Mouse (Mus musculus): ENCODE results near the gene Abhd14b. TPM values are rescaled to one million over a fixed set of nuclear protein-coding genes. Genes with fewer than 3 reads are reported as not detected.

Gene Abhd14b
- polyA plus RNA-seq, 2 experiments: 44.6 to 54.5 TPM

- ATAC-seq (ENCODE audit: low FRiP score, low read depth) (peak; percentile 73), DNase-seq (ENCODE audit: low spot score) (peak; percentile 90)
- no peaks in the 10 kb centered on the region for H3K36me3 ChIP-seq (ENCODE audit: control insufficient read depth, insufficient read depth, low read length)
- H3K9ac ChIP-seq (ENCODE audit: low read depth, low read length, severe bottlenecking): peak overlapping the region; percentile 25
- TF ChIP-seq POLR2A (IDR thresholded peaks at IDR 0.05; ENCODE audit: borderline replicate concordance, extremely low read depth, insufficient read depth, insufficient read length): 0 out of 2 replicates have a peak, but pooled peaks have one; percentile 46
- H3K4me3 ChIP-seq (replicated peaks; ENCODE audit: low read length): peak overlapping the region; percentile 18
- peak overlapping the region; percentile 53 for H3K27ac ChIP-seq (replicated peaks; ENCODE audit: low read depth, low read length)
- H3K4me2 ChIP-seq (replicated peaks; ENCODE audit: low read depth, low read length, severe bottlenecking): peak overlapping the region; percentile 51
- WGBS: 14% methylated on average over 29 of the region's 29 CpGs
- no peaks in the 10 kb centered on the region for H3K27me3 ChIP-seq (ENCODE audit: control insufficient read depth, insufficient read depth, low read length)
- H3K4me1 ChIP-seq (ENCODE audit: control insufficient read depth, insufficient read depth, low read length): peaks cover 43% of the 10 kb centered on the region
- no peaks in the 10 kb centered on the region for H3K9me3 ChIP-seq (ENCODE audit: control insufficient read depth, low read length)
These were observed 29.2 kb upstream of the Abhd14b start for GRCm38 (mm10) chr9:106417841-106418625.

GRCm38 (mm10) chr9:106420608-106421007, 26.7 kb upstream of the Abhd14b start:
- WGBS: 3% methylated on average over 2 of the region's 2 CpGs
- H3K27me3 ChIP-seq (ENCODE audit: control insufficient read depth, insufficient read depth, low read length): no peaks in the 10 kb centered on the region
- H3K36me3 ChIP-seq (ENCODE audit: control insufficient read depth, insufficient read depth, low read length): no peaks in the 10 kb centered on the region
- H3K4me2 ChIP-seq (replicated peaks; ENCODE audit: low read depth, low read length, severe bottlenecking): 0 out of 2 replicates have a peak overlapping the region, but pooled peaks have one; percentile 14
- peaks cover 43% of the 10 kb centered on the region for H3K4me1 ChIP-seq (ENCODE audit: control insufficient read depth, insufficient read depth, low read length)
- H3K9ac ChIP-seq (ENCODE audit: low read depth, low read length, severe bottlenecking): no peak overlapping the region
- H3K4me3 ChIP-seq (replicated peaks; ENCODE audit: low read length): no peak overlapping the region
- H3K9me3 ChIP-seq (ENCODE audit: control insufficient read depth, low read length): no peaks in the 10 kb centered on the region
- ATAC-seq (ENCODE audit: low FRiP score, low read depth) (peak; percentile 58), DNase-seq (ENCODE audit: low spot score) (peak; percentile 59)
- no peak for TF ChIP-seq POLR2A (IDR thresholded peaks at IDR 0.05; ENCODE audit: borderline replicate concordance, extremely low read depth, insufficient read depth, insufficient read length)
- H3K27ac ChIP-seq (replicated peaks; ENCODE audit: low read depth, low read length): peak overlapping the region; percentile 20; the same call in 1 of the 2 replicates

- Histone ChIP-seq H3K36me3 (ENCODE audit: control insufficient read depth, insufficient read depth, low read length) (no peaks in the 10 kb centered on the region), H3K27me3 (ENCODE audit: control insufficient read depth, insufficient read depth, low read length) (no peaks in the 10 kb centered on the region), H3K9me3 (ENCODE audit: control insufficient read depth, low read length) (no peaks in the 10 kb centered on the region), H3K4me3 (replicated peaks; ENCODE audit: low read length) (no peak overlapping the region), H3K4me2 (replicated peaks; ENCODE audit: low read depth, low read length, severe bottlenecking) (peak overlapping the region; percentile 33), H3K9ac (ENCODE audit: low read depth, low read length, severe bottlenecking) (no peak overlapping the region), H3K4me1 (ENCODE audit: control insufficient read depth, insufficient read depth, low read length) (peaks cover 43% of the 10 kb centered on the region), H3K27ac (replicated peaks; ENCODE audit: low read depth, low read length) (0 out of 2 replicates have a peak overlapping the region, but pooled peaks have one; percentile 20)
- ATAC-seq (ENCODE audit: low FRiP score, low read depth) (peak; percentile 13; the same call in 1 of the 2 replicates), DNase-seq (ENCODE audit: low spot score) (no peak)
- TF ChIP-seq POLR2A (IDR thresholded peaks at IDR 0.05; ENCODE audit: borderline replicate concordance, extremely low read depth, insufficient read depth, insufficient read length): no peak
- WGBS: 13% methylated on average over 18 of the region's 18 CpGs
These were observed 26.0 kb upstream of the Abhd14b start for GRCm38 (mm10) chr9:106421033-106421864.

GRCm38 (mm10) chr9:106421865-106422160, 25.4 kb upstream of the Abhd14b start:
- no peak overlapping the region for H3K9ac ChIP-seq (ENCODE audit: low read depth, low read length, severe bottlenecking)
- H3K4me2 ChIP-seq (replicated peaks; ENCODE audit: low read depth, low read length, severe bottlenecking): peak overlapping the region; percentile 33
- DNase-seq (ENCODE audit: low spot score) (peak; percentile 93), ATAC-seq (ENCODE audit: low FRiP score, low read depth) (peak; percentile 69)
- no peak for TF ChIP-seq POLR2A (IDR thresholded peaks at IDR 0.05; ENCODE audit: borderline replicate concordance, extremely low read depth, insufficient read depth, insufficient read length)
- no peak overlapping the region for H3K4me3 ChIP-seq (replicated peaks; ENCODE audit: low read length)
- H3K27me3 ChIP-seq (ENCODE audit: control insufficient read depth, insufficient read depth, low read length): no peaks in the 10 kb centered on the region
- H3K27ac ChIP-seq (replicated peaks; ENCODE audit: low read depth, low read length): no peak overlapping the region
- H3K9me3 ChIP-seq (ENCODE audit: control insufficient read depth, low read length): no peaks in the 10 kb centered on the region
- 0% methylated on average over 3 of the region's 3 CpGs for WGBS
- H3K4me1 ChIP-seq (ENCODE audit: control insufficient read depth, insufficient read depth, low read length): peaks cover 43% of the 10 kb centered on the region
- no peaks in the 10 kb centered on the region for H3K36me3 ChIP-seq (ENCODE audit: control insufficient read depth, insufficient read depth, low read length)

- H3K27ac ChIP-seq (replicated peaks; ENCODE audit: low read depth, low read length): peak overlapping the region; percentile 97
- no peaks in the 10 kb centered on the region for H3K9me3 ChIP-seq (ENCODE audit: control insufficient read depth, low read length)
- ATAC-seq (ENCODE audit: low FRiP score, low read depth): peak; percentile 60
- peaks cover 8% of the 10 kb centered on the region; the same call in 1 of the 2 replicates for H3K4me1 ChIP-seq (ENCODE audit: control insufficient read depth, insufficient read depth, low read length)
- no peak for TF ChIP-seq POLR2A (IDR thresholded peaks at IDR 0.05; ENCODE audit: borderline replicate concordance, extremely low read depth, insufficient read depth, insufficient read length)
- peak overlapping the region; percentile 91 for H3K4me3 ChIP-seq (replicated peaks; ENCODE audit: low read length)
- H3K4me2 ChIP-seq (replicated peaks; ENCODE audit: low read depth, low read length, severe bottlenecking): peak overlapping the region; percentile 88
- no peaks in the 10 kb centered on the region for H3K27me3 ChIP-seq (ENCODE audit: control insufficient read depth, insufficient read depth, low read length)
- WGBS: 14% methylated on average over 11 of the region's 11 CpGs
- DNase-seq (ENCODE audit: low spot score): no peak
- peak overlapping the region; percentile 61 for H3K9ac ChIP-seq (ENCODE audit: low read depth, low read length, severe bottlenecking)
- peaks cover 33% of the 10 kb centered on the region for H3K36me3 ChIP-seq (ENCODE audit: control insufficient read depth, insufficient read depth, low read length)
These were observed 18.5 kb upstream of the Abhd14b start for GRCm38 (mm10) chr9:106428719-106429220.
